Mouse (Mus musculus) E14TG2a.4 (cell line): ENCODE measurements at regions not wholly inside any gene's neighbourhood (a gene's known extent, or its start where the extent isn't known, plus 50 kb on each side); places are given as distances from the start of the nearest gene placed in this dataset.

Experiments used
- CTCF ChIP-seq: conservative IDR thresholded peaks from 2 replicates; pipeline ENCODE4 v1.5.1; 2014; ENCODE audit warnings: low read length
- POU5F1 ChIP-seq: IDR thresholded peaks from 2 replicates; pipeline ENCODE4 v1.6.1; 2014; ENCODE audit warnings: low read length, borderline replicate concordance

DNA sequence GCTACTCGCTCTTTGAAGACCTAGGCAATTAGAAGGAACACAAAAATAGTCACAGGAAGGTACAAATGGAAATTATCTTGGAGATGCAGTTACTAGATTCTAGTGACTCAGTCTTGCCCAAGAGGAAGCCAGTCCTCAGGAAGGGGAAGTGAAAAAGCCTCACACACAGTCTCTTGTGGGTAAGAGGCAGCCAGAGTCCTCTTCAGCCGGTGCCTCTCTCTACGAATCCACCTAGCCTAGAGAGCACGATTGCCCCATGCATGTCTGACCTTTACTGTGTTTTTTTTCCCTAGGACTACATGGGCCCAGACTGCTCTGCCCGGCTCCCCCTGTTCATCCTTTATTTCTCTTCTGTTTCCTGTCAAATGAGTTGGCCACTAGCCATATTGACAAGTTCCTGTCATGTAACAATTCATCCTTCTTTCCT lies 233.7 kb upstream of the Tprg start:
- no peak for TF ChIP-seq CTCF
- no peak for TF ChIP-seq POU5F1
